In genomic region chr2:166042542-166042941, GRCm38 (mm10) we compare ENCODE assay signal across 20 mouse cellular contexts. TPM values are rescaled to one million over a fixed set of nuclear protein-coding genes. Genes with fewer than 3 reads are reported as not detected.
DNase-seq lines count a peak whose midpoint lies in the region; ATAC-seq and TF ChIP-seq lines count a peak whose summit lies in the region.
"Had no signal": no experiment of that assay in that cellular context is flagged by ENCODE, and none has a peak within 500 bp of the region (broad histone marks: within the 10 kb centered on the region; RNA-seq: fewer than 3 reads in every experiment).

No protein-coding gene starts in this region.

- H3K9me3 ChIP-seq in heart, embryonic 10.5 days = no peaks in the 10 kb centered on the region
- H3K9me3 ChIP-seq in megakaryocyte, embryonic 14.5 days = no peaks in the 10 kb centered on the region
- no peaks in the 10 kb centered on the region for H3K9me3 ChIP-seq in hindbrain, postnatal 0 days (ENCODE audit: low read length)
- H3K9me3 ChIP-seq: embryonic facial prominence, embryonic 13.5 days; forebrain, embryonic 12.5 days; heart, embryonic 15.5 days; hindbrain, embryonic 10.5 days had no signal

- H3K4me1 ChIP-seq in heart, embryonic 10.5 days = peaks cover 42% of the 10 kb centered on the region
- peaks cover 86% of the 10 kb centered on the region for H3K4me1 ChIP-seq in megakaryocyte, embryonic 14.5 days
- H3K4me1 ChIP-seq in hindbrain, postnatal 0 days (ENCODE audit: insufficient read depth, low read length) = no peaks in the 10 kb centered on the region

- TF ChIP-seq CTCF in hindbrain, postnatal 0 days (IDR thresholded peaks at IDR 0.05; ENCODE audit: low read depth) = no peak

- no peak overlapping the region for H3K4me2 ChIP-seq in hindbrain, postnatal 0 days (ENCODE audit: low read depth, low read length)
- H3K4me2 ChIP-seq: forebrain, embryonic 12.5 days; heart, embryonic 15.5 days; hindbrain, embryonic 14.5 days had no signal

- DNase-seq in heart, embryonic 10.5 days (ENCODE audit: low spot score) = no peak
- DNase-seq in heart, postnatal 10 days = no peak
- peak; percentile 29 for DNase-seq in c-Kit-positive CD71-positive TER-119-negative erythroid progenitor cells, embryonic 14.5 days (ENCODE audit: low read depth)
- no peak for DNase-seq in layer of hippocampus, adult 9-10 months (ENCODE audit: low spot score)
- no peak for DNase-seq in hindbrain, postnatal 0 days (ENCODE audit: low spot score)
- DNase-seq: adrenal gland, postnatal 14 days; cerebellum, adult 18-20 months; cerebellum, adult 9-11 months; cerebellum, postnatal 36 days; gastrocnemius, postnatal 25 days had no signal

- H3K4me3 ChIP-seq in heart, embryonic 10.5 days = no peak overlapping the region
- H3K4me3 ChIP-seq in megakaryocyte, embryonic 14.5 days (replicated peaks) = peak overlapping the region; percentile 14
- no peak overlapping the region for H3K4me3 ChIP-seq in hindbrain, postnatal 0 days (ENCODE audit: low read length)
- H3K4me3 ChIP-seq: embryonic facial prominence, embryonic 13.5 days; forebrain, embryonic 12.5 days; heart, embryonic 15.5 days; hindbrain, embryonic 10.5 days had no signal

- H3K27me3 ChIP-seq in heart, embryonic 10.5 days (ENCODE audit: insufficient read depth, poor library complexity, severe bottlenecking) = no peaks in the 10 kb centered on the region
- H3K27me3 ChIP-seq in megakaryocyte, embryonic 14.5 days (replicated peaks) = no peaks in the 10 kb centered on the region
- no peaks in the 10 kb centered on the region for H3K27me3 ChIP-seq in hindbrain, postnatal 0 days (ENCODE audit: insufficient read depth, low read length)
- H3K27me3 ChIP-seq: CH12.LX; embryonic facial prominence, embryonic 13.5 days; forebrain, embryonic 12.5 days; heart, embryonic 15.5 days had no signal

- WGBS in heart, embryonic 10.5 days = 11% methylated on average over 1 of the region's 1 CpGs
- WGBS in hindbrain, postnatal 0 days = 92% methylated on average over 1 of the region's 1 CpGs

- H3K27ac ChIP-seq in heart, embryonic 10.5 days = peak overlapping the region; percentile 62; the same call in 1 of the 2 replicates
- no peak overlapping the region for H3K27ac ChIP-seq in hindbrain, postnatal 0 days
- H3K27ac ChIP-seq: embryonic facial prominence, embryonic 13.5 days; forebrain, embryonic 12.5 days; hindbrain, embryonic 10.5 days; hindbrain, embryonic 14.5 days had no signal

- H3K9ac ChIP-seq in hindbrain, postnatal 0 days (replicated peaks; ENCODE audit: low read length) = no peak overlapping the region
- H3K9ac ChIP-seq: embryonic facial prominence, embryonic 13.5 days; forebrain, embryonic 12.5 days; heart, embryonic 15.5 days; hindbrain, embryonic 14.5 days had no signal

- ATAC-seq in megakaryocyte, adult 5-6 weeks (ENCODE audit: poor library complexity, severe bottlenecking) = no peak
- peak; percentile 56 for ATAC-seq in megakaryocyte progenitor cell, adult 5-6 weeks (replicated peaks; ENCODE audit: poor library complexity)
- no peak for ATAC-seq in hindbrain, postnatal 0 days
- ATAC-seq: forebrain, embryonic 16.5 days had no signal

- intact Hi-C loops in heart, postnatal 10 days (cut with DNase I) = loop anchor here (10.0 kb wide), 1 partner anchor 518 kb away; no protein-coding TSS in a partner anchor

- H3K36me3 ChIP-seq in heart, embryonic 10.5 days = peaks cover 4% of the 10 kb centered on the region; the same call in 1 of the 2 replicates
- H3K36me3 ChIP-seq in megakaryocyte, embryonic 14.5 days (replicated peaks; ENCODE audit: low read length) = peaks cover 75% of the 10 kb centered on the region
- no peaks in the 10 kb centered on the region for H3K36me3 ChIP-seq in hindbrain, postnatal 0 days (ENCODE audit: insufficient read depth, low read length)
- H3K36me3 ChIP-seq: embryonic facial prominence, embryonic 13.5 days had no signal

RNA-seq across cellular contexts. Expression of gene Ncoa3, which starts 50.1 kb away (rescaled TPM):
- polyA plus RNA-seq in heart, embryonic 10.5 days (2016; fragmentation: Nextera tagmentation; extraction: Ambion mirVana) = 14.8 and 15.8 TPM in 2 replicates
- 10 to 100 TPM; 27.6 to 28.4 TPM for total RNA-seq in heart, postnatal 10 days (2021)
- 22.7 and 35.4 TPM in 2 replicates for polyA plus RNA-seq in megakaryocyte, embryonic 14.5 days (2012; ENCODE audit: insufficient read depth, low replicate concordance)
- total RNA-seq in megakaryocyte, adult 5-6 weeks (2015) = 50.7 and 54.8 TPM in 2 replicates
- total RNA-seq in megakaryocyte, adult 5-6 weeks (2017) = 55.7 and 59.8 TPM in 2 replicates
- 16.2 and 17.7 TPM in 2 replicates for total RNA-seq in megakaryocyte progenitor cell, adult 5-6 weeks (2015)
- 12.0 and 18.2 TPM in 2 replicates for total RNA-seq in megakaryocyte progenitor cell, adult 5-6 weeks (2017)
- 28.3 and 29.2 TPM in 2 replicates for total RNA-seq in hindbrain, postnatal 0 days (2014; rRNA removed)
- polyA plus RNA-seq in hindbrain, postnatal 0 days (2015; fragmentation: Nextera tagmentation; extraction: Ambion mirVana) = 10.7 and 10.8 TPM in 2 replicates
